Mouse (Mus musculus) midbrain, embryonic 10.5 days (tissue): ENCODE results near the gene Mipep. TPM values are rescaled to one million over a fixed set of nuclear protein-coding genes. Genes with fewer than 3 reads are reported as not detected.

Source experiments
- DNase-seq: peaks from one replicate; pipeline ENCODE4 v3.0.0-alpha.2; 2017; ENCODE audit warnings: low spot score
- H3K27ac ChIP-seq: fragments of 300-500 bp; sonication (generic); replicated peaks from 2 replicates; pipeline ENCODE4 v1.5.1; 2016; ENCODE audit warnings: mild to moderate bottlenecking
- H3K27me3 ChIP-seq: fragments of 300-500 bp; sonication (generic); 2 replicates; pipeline ENCODE4 v1.6.1; 2016; ENCODE audit warnings: low read depth, mild to moderate bottlenecking; ENCODE audit not compliant: poor library complexity, severe bottlenecking
- H3K36me3 ChIP-seq: fragments of 300-500 bp; sonication (generic); 2 replicates; pipeline ENCODE4 v1.6.1; 2016; ENCODE audit warnings: mild to moderate bottlenecking, moderate library complexity
- H3K4me1 ChIP-seq: fragments of 300-500 bp; sonication (generic); 2 replicates; pipeline ENCODE4 v1.6.1; 2016
- H3K4me3 ChIP-seq: fragments of 300-500 bp; sonication (generic); 2 replicates; pipeline ENCODE4 v1.5.1; 2016; ENCODE audit warnings: mild to moderate bottlenecking, moderate library complexity
- H3K9me3 ChIP-seq: fragments of 300-500 bp; sonication (generic); replicated peaks from 2 replicates; pipeline ENCODE4 v1.6.1; 2016; ENCODE audit warnings: mild to moderate bottlenecking
- WGBS: fragments of 180-500 bp; shearing (Covaris S2); methylation state at CpG from one replicate; pipeline ENCODE4 v1.1.7; 2016; 5-methylcytosine and 5-hydroxymethylcytosine counted together
- polyA plus RNA-seq: library from polyadenylated mRNA; unstranded; fragments of >200 nt; fragmentation: Nextera tagmentation; extraction: Ambion mirVana; gene quantifications from 2 replicates; pipeline ENCODE4 v1.2.1, GENCODE M21; 2016

Gene Mipep
- polyA plus RNA-seq, 1 experiment from 2014 or later = 25.4 TPM

GRCm38 (mm10) chr14:60904501-60904900, 120.1 kb downstream of the Mipep start:
- peaks cover 7% of the 10 kb centered on the region for H3K4me1 ChIP-seq
- H3K9me3 ChIP-seq = no peaks in the 10 kb centered on the region
- H3K27ac ChIP-seq = no peak overlapping the region
- H3K4me3 ChIP-seq = no peak overlapping the region
- DNase-seq = no peak
- H3K36me3 ChIP-seq = peaks cover 26% of the 10 kb centered on the region
- 89% methylated on average over 4 of the region's 4 CpGs for WGBS
- no peaks in the 10 kb centered on the region for H3K27me3 ChIP-seq

GRCm38 (mm10) chr14:60906421-60907374, 122.3 kb downstream of the Mipep start:
- 88% methylated on average over 10 of the region's 10 CpGs for WGBS
- Histone ChIP-seq H3K9me3 (no peaks in the 10 kb centered on the region), H3K4me1 (no peaks in the 10 kb centered on the region), H3K4me3 (no peak overlapping the region), H3K27ac (no peak overlapping the region), H3K27me3 (no peaks in the 10 kb centered on the region), H3K36me3 (peaks cover 26% of the 10 kb centered on the region)
- no peak for DNase-seq

GRCm38 (mm10) chr14:60909351-60909750, 125.0 kb downstream of the Mipep start:
- no peak for DNase-seq
- peaks cover 19% of the 10 kb centered on the region for H3K36me3 ChIP-seq
- no peak overlapping the region for H3K4me3 ChIP-seq
- H3K27ac ChIP-seq = no peak overlapping the region
- WGBS = 95% methylated on average over 4 of the region's 4 CpGs
- no peaks in the 10 kb centered on the region for H3K9me3 ChIP-seq
- H3K4me1 ChIP-seq = peaks cover 18% of the 10 kb centered on the region
- no peaks in the 10 kb centered on the region for H3K27me3 ChIP-seq

GRCm38 (mm10) chr14:60910506-60911444, 126.4 kb downstream of the Mipep start:
- Histone ChIP-seq H3K27me3 (no peaks in the 10 kb centered on the region), H3K4me1 (peaks cover 19% of the 10 kb centered on the region), H3K9me3 (no peaks in the 10 kb centered on the region), H3K36me3 (0 out of 2 replicates have a peak, but pooled peaks cover 8% of the 10 kb centered on the region), H3K4me3 (no peak overlapping the region), H3K27ac (no peak overlapping the region)
- no peak for DNase-seq
- 90% methylated on average over 12 of the region's 12 CpGs for WGBS

- Histone ChIP-seq H3K36me3 (0 out of 2 replicates have a peak, but pooled peaks cover 2% of the 10 kb centered on the region), H3K9me3 (no peaks in the 10 kb centered on the region), H3K27ac (peak overlapping the region; percentile 66), H3K4me3 (no peak overlapping the region), H3K27me3 (no peaks in the 10 kb centered on the region), H3K4me1 (peaks cover 30% of the 10 kb centered on the region)
- no peak for DNase-seq
- WGBS = 30% methylated on average over 8 of the region's 8 CpGs
Observed at GRCm38 (mm10) chr14:60912981-60913468, 128.7 kb downstream of the Mipep start.

GRCm38 (mm10) chr14:60916661-60917060, 132.3 kb downstream of the Mipep start:
- no peaks in the 10 kb centered on the region for H3K36me3 ChIP-seq
- 68% methylated on average over 4 of the region's 4 CpGs for WGBS
- no peak overlapping the region for H3K4me3 ChIP-seq
- no peak for DNase-seq
- no peaks in the 10 kb centered on the region for H3K9me3 ChIP-seq
- no peak overlapping the region for H3K27ac ChIP-seq
- peaks cover 40% of the 10 kb centered on the region for H3K4me1 ChIP-seq
- H3K27me3 ChIP-seq = no peaks in the 10 kb centered on the region

- H3K27ac ChIP-seq = peak overlapping the region; percentile 53; the same call in 1 of the 2 replicates
Observed at GRCm38 (mm10) chr14:60926011-60926410, 141.6 kb downstream of the Mipep start.

GRCm38 (mm10) chr14:60935705-60936104, 151.3 kb downstream of the Mipep start:
- Histone ChIP-seq H3K4me3 (no peak overlapping the region), H3K27ac (no peak overlapping the region), H3K4me1 (no peaks in the 10 kb centered on the region), H3K27me3 (no peaks in the 10 kb centered on the region), H3K36me3 (no peaks in the 10 kb centered on the region), H3K9me3 (no peaks in the 10 kb centered on the region)
- DNase-seq = no peak
- WGBS = 81% methylated on average over 5 of the region's 5 CpGs

More at GRCm38 (mm10) chr14:60926011-60926410, 141.6 kb downstream of the Mipep start:
- Histone ChIP-seq H3K4me3 (no peak overlapping the region), H3K9me3 (no peaks in the 10 kb centered on the region), H3K27me3 (no peaks in the 10 kb centered on the region), H3K4me1 (peaks cover 32% of the 10 kb centered on the region), H3K36me3 (no peaks in the 10 kb centered on the region)
- no peak for DNase-seq
- 43% methylated on average over 1 of the region's 1 CpGs for WGBS

- H3K36me3 ChIP-seq = no peaks in the 10 kb centered on the region
- H3K4me1 ChIP-seq = no peaks in the 10 kb centered on the region
- H3K27ac ChIP-seq = no peak overlapping the region
- DNase-seq = no peak
- H3K27me3 ChIP-seq = no peaks in the 10 kb centered on the region
- no peak overlapping the region for H3K4me3 ChIP-seq
- H3K9me3 ChIP-seq = no peaks in the 10 kb centered on the region
- 92% methylated on average over 4 of the region's 4 CpGs for WGBS
Observed at GRCm38 (mm10) chr14:60937481-60938039, 153.2 kb downstream of the Mipep start.

Other genes starting within 250 kb of the Mipep start
- gene Spata13, start 150.6 kb upstream of the Mipep start, polyA plus RNA-seq = 67.9 and 70.0 TPM in 2 replicates
- gene C1qtnf9, start 16.4 kb upstream of the Mipep start, polyA plus RNA-seq = 0.06 and 0.09 TPM in 2 replicates